Mouse (Mus musculus): ENCODE results near the gene Trp63. TPM values are rescaled to one million over a fixed set of nuclear protein-coding genes. Genes with fewer than 3 reads are reported as not detected.

The Trp63 gene
- polyA plus RNA-seq (2015; fragmentation: Nextera tagmentation; extraction: Ambion mirVana), result 6.0 and 7.6 TPM in 2 replicates

GRCm38 (mm10) chr16:25683531-25684248 is at the start of gene Trp63:
Trp63 (plus strand) TSS chr16:25683763.

